Mouse (Mus musculus) ES-E14 (cell line): ENCODE measurements at regions not wholly inside any gene's neighbourhood (a gene's known extent, or its start where the extent isn't known, plus 50 kb on each side); places are given as distances from the start of the nearest gene placed in this dataset.

ENCODE experiments used
- DNase-seq: peaks from one replicate; pipeline ENCODE4 v3.0.0-alpha.2; 2013; ENCODE audit warnings: low read depth, low spot score
- H3K27ac ChIP-seq: 2 replicates; pipeline ENCODE4 v1.5.1; 2012; ENCODE audit warnings: low read depth, mild to moderate bottlenecking, low read length, moderate library complexity, mixed read lengths; ENCODE audit not compliant: poor library complexity, insufficient read depth, severe bottlenecking
- H3K36me3 ChIP-seq: 2 replicates; pipeline ENCODE4 v1.6.1; 2012; ENCODE audit warnings: mild to moderate bottlenecking, low read length, moderate library complexity, mixed read lengths; ENCODE audit not compliant: control insufficient read depth, poor library complexity, insufficient read depth, severe bottlenecking
- H3K4me1 ChIP-seq, 2 experiments: fragments of 150-350 bp in 1 of 2; sonication (generic) in 1 of 2; 2 replicates each; pipeline ENCODE4 v1.6.1; 2012; ENCODE audit warnings: low read length in 2 of 2, mild to moderate bottlenecking in 1 of 2, mixed read lengths in 1 of 2; ENCODE audit not compliant: control insufficient read depth in 2 of 2, insufficient read depth in 2 of 2, poor library complexity in 1 of 2
- H3K4me3 ChIP-seq, 2 experiments: fragments of 150-350 bp in 1 of 2; sonication (generic) in 1 of 2; 2 replicates each; pipeline ENCODE4 v1.5.1; 2012; ENCODE audit warnings: low read length in 2 of 2, low read depth in 1 of 2, mild to moderate bottlenecking in 1 of 2, mixed read lengths in 1 of 2; ENCODE audit not compliant: insufficient read depth in 1 of 2, poor library complexity in 1 of 2, severe bottlenecking in 1 of 2
- H3K9ac ChIP-seq: 2 replicates; pipeline ENCODE4 v1.6.1; 2012; ENCODE audit warnings: low read depth, mild to moderate bottlenecking, low read length, mixed read lengths; ENCODE audit not compliant: poor library complexity, insufficient read depth, severe bottlenecking
- H3K9me3 ChIP-seq: fragments of 150-350 bp; sonication (generic); 2 replicates; pipeline ENCODE4 v1.6.1; 2012; ENCODE audit warnings: low read depth, mild to moderate bottlenecking, low read length; ENCODE audit not compliant: control insufficient read depth, insufficient read depth
- CHD2 ChIP-seq: IDR thresholded peaks from 2 replicates; pipeline ENCODE4 v1.6.1; 2014; ENCODE audit warnings: mild to moderate bottlenecking, low read depth, low read length, inconsistent platforms
- HCFC1 ChIP-seq: IDR thresholded peaks from 2 replicates; pipeline ENCODE4 v1.6.1; 2012; ENCODE audit warnings: low read length, inconsistent platforms, borderline replicate concordance; ENCODE audit not compliant: insufficient read depth
- MAFK ChIP-seq: IDR thresholded peaks from 2 replicates; pipeline ENCODE4 v1.6.1; 2014; ENCODE audit warnings: mild to moderate bottlenecking, low read depth, low read length, inconsistent platforms; ENCODE audit not compliant: insufficient read depth
- ZC3H11A ChIP-seq: IDR thresholded peaks from 2 replicates; pipeline ENCODE4 v1.6.1; 2012; ENCODE audit warnings: low read depth, mild to moderate bottlenecking, inconsistent platforms, low read length, borderline replicate concordance
- ZNF384 ChIP-seq: IDR thresholded peaks from 2 replicates; pipeline ENCODE4 v1.6.1; 2012; ENCODE audit warnings: low read depth, low read length, inconsistent platforms
- in situ Hi-C, 2 experiments: fragments of 600-800 bp; cut with MboI; formaldehyde crosslinking; loops; one replicate each; pipeline ENCODE4 v1.15.1; 2025; ENCODE audit warnings: low sequenced_read_pairs in 2 of 2, inconsistent platforms in 1 of 2; ENCODE audit not compliant: unreplicated experiment in 2 of 2

DNA sequence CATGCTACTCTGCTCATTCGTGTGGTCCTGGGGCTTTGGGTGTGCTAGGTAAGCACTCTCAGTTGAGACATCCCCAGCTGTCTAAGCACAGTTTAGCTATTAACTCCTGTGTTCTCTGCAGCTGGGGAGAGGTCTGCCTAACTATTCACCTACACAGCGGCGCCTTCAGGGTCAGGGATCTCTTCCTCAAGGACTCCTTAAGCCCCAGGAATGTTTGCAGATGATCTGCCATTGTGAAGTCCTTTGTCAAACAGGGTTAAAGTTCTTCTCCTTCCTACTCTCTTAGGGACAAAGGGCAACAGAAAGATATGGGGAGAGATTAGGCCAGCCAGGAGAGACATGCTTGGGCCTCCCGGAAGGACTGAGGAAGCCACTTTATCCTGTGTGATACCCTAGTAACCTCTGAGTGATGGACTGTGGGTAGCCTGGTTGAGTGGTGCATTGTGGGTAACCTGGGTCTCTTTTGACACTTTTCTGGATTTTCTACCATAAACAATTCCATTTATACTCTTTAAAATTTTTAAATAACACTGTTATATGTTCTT lies 51.7 kb upstream of the Podxl start:
- no peak for TF ChIP-seq ZNF384
- no peak for TF ChIP-seq MAFK
- TF ChIP-seq ZC3H11A, result no peak
- no peak for TF ChIP-seq CHD2
- TF ChIP-seq HCFC1, result no peak
- Histone ChIP-seq H3K9ac (no peak overlapping the region), H3K36me3 (no peaks in the 10 kb centered on the region), H3K27ac (no peak overlapping the region), H3K4me1 (no peaks in the 10 kb centered on the region), H3K9me3 (no peaks in the 10 kb centered on the region), H3K4me3 (no peak overlapping the region)
- no peak for DNase-seq
- in situ Hi-C loops, result no loop called here

- Histone ChIP-seq H3K9ac (no peak overlapping the region), H3K36me3 (no peaks in the 10 kb centered on the region), H3K4me3 (no peak overlapping the region), H3K4me1 (no peaks in the 10 kb centered on the region), H3K27ac (no peak overlapping the region), H3K9me3 (no peaks in the 10 kb centered on the region)
- no peak for TF ChIP-seq ZC3H11A
- no peak for TF ChIP-seq MAFK
- TF ChIP-seq HCFC1, result no peak
- no peak for TF ChIP-seq ZNF384
- no peak for TF ChIP-seq CHD2
- no peak for DNase-seq
- in situ Hi-C loops, result no loop called here
Observed at GRCm38 (mm10) chr6:31614563-31614962, 50.8 kb upstream of the Podxl start.

GRCm38 (mm10) chr6:31613590-31614319 lies 50.0 kb upstream of the Podxl start:
- in situ Hi-C loops, result no loop called here
- Histone ChIP-seq H3K9ac (no peak overlapping the region), H3K36me3 (no peaks in the 10 kb centered on the region), H3K4me1 (no peaks in the 10 kb centered on the region), H3K27ac (no peak overlapping the region), H3K9me3 (no peaks in the 10 kb centered on the region), H3K4me3 (no peak overlapping the region)
- TF ChIP-seq ZNF384 (no peak), HCFC1 (no peak), MAFK (no peak)
- DNase-seq, result no peak
